Mouse (Mus musculus): ENCODE data around the gene Son.

Gene Son

GRCm38 (mm10) chr16:91686369-91686768 lies 39.1 kb downstream of the Son start:
- in situ Hi-C loops (cut with MboI, MseI) = loop anchor here (5.0 kb wide), 1 partner anchor 41 kb away; the partner anchor contains the start of genes Cryzl1 and Itsn1

GRCm38 (mm10) chr16:91688023-91688618 lies 40.8 kb downstream of the Son start:
- in situ Hi-C loops (cut with MboI, MseI) = loop anchor here (5.0 kb wide), 1 partner anchor 39 kb away; the partner anchor contains the start of genes Cryzl1 and Itsn1

DNA sequence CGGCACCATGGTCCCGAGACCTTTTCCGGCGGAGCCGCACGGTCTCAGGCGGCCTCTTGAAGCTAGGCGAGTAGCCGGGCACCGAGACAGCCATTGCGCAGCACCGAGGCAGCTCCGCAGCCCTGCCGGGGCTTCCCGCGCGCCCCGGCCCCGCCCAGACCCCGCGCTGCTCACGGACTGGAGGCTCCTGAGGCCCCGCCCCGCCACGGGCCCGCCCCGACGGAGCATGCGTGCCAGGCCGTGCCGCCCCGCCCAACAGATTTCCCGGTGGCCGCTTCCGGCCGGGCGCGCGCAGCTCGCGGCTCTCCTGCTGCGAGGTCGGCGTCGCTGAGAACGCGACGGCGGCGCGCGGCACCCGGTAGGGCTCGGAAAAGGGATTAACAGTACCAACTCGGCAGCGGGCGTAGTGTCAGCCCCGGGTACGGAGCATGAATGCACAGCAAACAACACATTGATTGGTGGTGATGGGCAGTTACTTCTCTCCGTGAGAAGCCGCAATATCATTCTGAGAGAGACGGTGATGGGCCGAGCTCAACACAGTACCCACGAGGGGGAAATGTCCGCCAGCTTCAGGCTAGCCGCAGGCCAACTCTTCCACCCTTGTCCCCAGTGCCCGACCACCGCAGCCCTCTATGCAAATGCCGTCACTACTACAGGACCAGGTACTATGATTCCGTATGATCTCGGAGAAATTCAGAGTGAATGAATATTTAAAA lies 41.5 kb downstream of the Son start, which contains the start of gene Donson:
Gene Donson (minus strand): TSS at position 152 of the 716 bp plus-strand sequence.
- in situ Hi-C loops (cut with MboI, MseI) = loop anchor here (5.0 kb wide), 1 partner anchor 39 kb away; the partner anchor contains the start of genes Cryzl1 and Itsn1

GRCm38 (mm10) chr16:91689791-91690190 lies 42.5 kb downstream of the Son start:
- in situ Hi-C loops (cut with MboI, MseI) = loop anchor here (5.0 kb wide), 1 partner anchor 38 kb away; the partner anchor contains the start of genes Cryzl1 and Itsn1

GRCm38 (mm10) chr16:91694455-91695084 lies 47.3 kb downstream of the Son start:
- in situ Hi-C loops (cut with MboI, MseI) = no loop called here

DNA sequence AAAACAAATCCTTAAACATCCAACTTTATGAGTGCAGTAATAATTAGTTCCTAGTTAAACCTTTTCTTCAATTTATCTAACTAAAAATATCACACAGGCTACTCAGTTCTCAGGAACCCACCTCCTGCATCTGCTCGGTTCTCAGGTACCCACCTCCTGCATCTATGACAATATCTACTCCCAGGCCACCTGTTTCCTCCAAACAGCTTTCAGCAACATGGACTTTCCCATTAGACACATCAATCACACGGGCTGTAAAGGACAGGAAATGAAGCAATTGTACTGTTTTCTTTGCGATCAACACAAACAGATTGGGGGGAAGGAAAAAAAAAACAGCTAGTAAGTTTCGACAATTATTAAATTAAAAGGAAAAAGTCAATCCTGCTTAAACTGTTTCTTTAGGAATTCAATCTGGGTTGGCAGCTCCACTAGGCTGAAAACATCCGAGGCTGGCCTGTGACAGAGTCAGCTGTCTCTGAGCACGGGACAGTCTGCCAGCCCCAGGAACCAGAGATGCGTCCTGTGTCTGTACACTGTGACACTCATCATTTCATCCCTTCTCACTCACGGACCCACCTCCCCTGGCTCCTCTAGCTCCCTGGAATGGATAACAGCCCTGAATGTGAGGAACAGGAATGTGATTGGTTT lies 47.9 kb downstream of the Son start:
- in situ Hi-C loops (cut with MboI, MseI) = no loop called here

GRCm38 (mm10) chr16:91698995-91699394 lies 51.7 kb downstream of the Son start:
- in situ Hi-C loops (cut with MboI, MseI) = no loop called here

GRCm38 (mm10) chr16:91701908-91702307 lies 54.6 kb downstream of the Son start:
- in situ Hi-C loops (cut with MboI, MseI) = loop anchor here (5.0 kb wide), 1 partner anchor 190 kb away; no protein-coding TSS in a partner anchor

- in situ Hi-C loops (cut with MboI, MseI) = loop anchor here (5.0 kb wide), 1 partner anchor 190 kb away; no protein-coding TSS in a partner anchor
These were observed 55.5 kb downstream of the Son start for GRCm38 (mm10) chr16:91702771-91703188.

DNA sequence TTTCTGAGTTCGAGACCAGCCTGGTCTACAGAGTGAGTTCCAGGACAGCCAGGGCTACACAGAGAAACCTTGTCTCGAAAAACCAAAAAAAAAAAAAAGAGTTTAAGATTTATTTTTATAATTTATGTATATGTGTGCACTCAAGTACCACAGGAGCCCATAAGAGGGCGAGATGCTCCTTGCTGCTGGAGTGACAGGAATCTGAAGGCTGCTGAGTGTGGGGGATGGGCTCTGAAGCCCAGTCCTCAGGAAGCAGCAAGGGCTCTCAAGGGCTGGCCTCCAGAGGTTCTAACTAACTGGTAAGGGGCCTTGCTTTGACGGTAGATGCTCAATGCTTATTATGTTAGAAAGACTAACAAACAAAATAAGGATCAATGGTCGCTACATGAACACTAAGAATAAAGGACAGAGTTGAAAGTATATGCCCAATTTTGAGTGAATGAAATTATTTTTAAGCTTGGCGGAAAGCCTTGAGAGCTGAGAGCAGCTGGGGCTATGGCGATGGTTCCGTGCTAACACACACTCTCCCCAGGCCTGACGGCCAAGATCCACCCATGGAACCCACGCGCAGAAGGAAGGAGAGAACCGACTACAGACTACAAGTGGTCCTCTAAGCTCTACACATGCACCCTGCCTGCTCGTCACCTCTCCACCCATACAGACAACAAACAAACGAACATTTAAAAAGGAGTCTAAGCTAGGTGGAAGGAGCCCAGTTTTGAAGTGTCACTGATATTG lies 57.5 kb downstream of the Son start:
- in situ Hi-C loops (cut with MboI, MseI) = loop anchor here (5.0 kb wide), 1 partner anchor 188 kb away; no protein-coding TSS in a partner anchor

DNA sequence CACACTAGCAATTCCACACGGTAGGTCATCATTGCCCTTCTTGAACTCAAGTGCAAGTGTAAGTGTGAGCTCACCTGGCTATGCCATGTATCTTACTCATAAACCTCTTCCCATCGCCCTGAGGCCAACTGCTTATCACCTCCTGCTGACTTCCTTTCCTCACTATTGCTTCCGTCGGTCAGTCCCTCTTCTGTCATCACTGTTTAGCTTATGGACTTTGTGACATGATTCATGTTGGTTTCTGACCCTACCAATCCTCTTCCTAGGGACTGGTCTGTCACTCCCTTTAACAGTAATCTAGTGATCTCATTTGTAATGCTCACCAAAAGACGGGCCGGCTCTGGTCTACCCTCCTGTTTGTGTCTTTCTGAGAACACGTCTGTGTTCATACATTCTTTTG lies 62.9 kb downstream of the Son start:
- in situ Hi-C loops (cut with MboI, MseI) = no loop called here

DNA sequence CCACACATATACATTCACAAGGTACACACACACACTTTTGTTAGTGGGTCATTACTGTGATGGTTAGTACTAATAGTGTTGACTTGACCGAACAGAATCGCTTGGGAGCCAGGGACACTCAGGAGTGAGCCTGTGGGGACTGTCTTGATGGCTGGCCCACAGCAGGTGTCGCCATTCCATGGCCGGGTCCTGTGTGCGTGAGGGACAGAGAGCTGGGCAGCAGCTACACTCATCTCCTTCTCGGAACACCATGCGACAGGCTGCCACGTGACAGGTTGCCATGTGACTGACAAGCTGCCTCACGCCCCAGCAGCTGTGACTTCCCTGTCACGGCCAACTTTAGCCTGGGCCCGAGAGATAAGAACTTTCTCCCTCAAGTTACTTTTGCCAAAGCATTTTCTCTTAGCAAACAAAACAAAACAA lies 69.6 kb downstream of the Son start:
- in situ Hi-C loops (cut with MboI, MseI) = no loop called here

DNA sequence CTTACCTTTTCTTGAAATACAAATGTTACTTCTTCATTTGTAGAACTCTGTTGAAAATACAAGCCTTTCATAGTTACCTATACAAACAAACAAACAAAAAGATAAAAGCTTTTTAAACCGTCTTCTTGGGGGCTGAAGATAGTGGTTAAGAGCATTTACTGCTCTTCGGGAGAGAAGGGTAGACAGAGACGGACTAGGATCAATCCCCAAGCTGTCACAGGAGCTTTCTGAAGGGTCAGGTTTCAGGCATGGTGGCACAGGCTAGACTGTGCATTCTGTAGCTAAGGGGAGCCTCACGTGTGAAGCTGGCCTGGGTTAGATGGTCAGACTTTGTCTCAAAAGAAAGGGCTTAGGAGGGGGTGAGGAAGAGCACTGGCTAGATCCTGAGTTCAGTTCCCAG lies 70.1 kb downstream of the Son start:
- in situ Hi-C loops (cut with MboI, MseI) = no loop called here

- in situ Hi-C loops (cut with MboI, MseI) = no loop called here
These were observed 76.9 kb downstream of the Son start for GRCm38 (mm10) chr16:91724247-91724646.

DNA sequence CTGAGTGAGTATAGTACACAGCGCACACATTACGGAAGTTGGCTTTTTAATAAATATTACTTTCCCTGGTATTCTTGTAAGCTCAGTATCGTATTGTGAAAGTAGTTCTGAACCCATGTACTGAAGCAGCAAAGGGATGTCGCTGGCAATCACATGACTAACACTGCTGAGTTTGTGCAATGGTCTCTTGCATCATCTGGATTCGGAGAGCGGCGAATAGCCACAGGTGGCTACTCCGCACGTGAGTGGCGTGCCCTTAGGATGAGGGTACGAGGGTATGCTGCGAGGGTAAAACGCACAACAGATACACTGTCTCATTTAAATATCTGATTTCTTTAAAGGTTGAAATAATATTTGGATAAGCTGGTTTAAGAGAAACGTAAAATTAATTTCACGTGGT lies 80.1 kb downstream of the Son start:
- in situ Hi-C loops (cut with MboI, MseI) = loop anchor here (5.0 kb wide), 2 partner anchors 40 to 185 kb away; partner anchors contain the start of gene Donson

DNA sequence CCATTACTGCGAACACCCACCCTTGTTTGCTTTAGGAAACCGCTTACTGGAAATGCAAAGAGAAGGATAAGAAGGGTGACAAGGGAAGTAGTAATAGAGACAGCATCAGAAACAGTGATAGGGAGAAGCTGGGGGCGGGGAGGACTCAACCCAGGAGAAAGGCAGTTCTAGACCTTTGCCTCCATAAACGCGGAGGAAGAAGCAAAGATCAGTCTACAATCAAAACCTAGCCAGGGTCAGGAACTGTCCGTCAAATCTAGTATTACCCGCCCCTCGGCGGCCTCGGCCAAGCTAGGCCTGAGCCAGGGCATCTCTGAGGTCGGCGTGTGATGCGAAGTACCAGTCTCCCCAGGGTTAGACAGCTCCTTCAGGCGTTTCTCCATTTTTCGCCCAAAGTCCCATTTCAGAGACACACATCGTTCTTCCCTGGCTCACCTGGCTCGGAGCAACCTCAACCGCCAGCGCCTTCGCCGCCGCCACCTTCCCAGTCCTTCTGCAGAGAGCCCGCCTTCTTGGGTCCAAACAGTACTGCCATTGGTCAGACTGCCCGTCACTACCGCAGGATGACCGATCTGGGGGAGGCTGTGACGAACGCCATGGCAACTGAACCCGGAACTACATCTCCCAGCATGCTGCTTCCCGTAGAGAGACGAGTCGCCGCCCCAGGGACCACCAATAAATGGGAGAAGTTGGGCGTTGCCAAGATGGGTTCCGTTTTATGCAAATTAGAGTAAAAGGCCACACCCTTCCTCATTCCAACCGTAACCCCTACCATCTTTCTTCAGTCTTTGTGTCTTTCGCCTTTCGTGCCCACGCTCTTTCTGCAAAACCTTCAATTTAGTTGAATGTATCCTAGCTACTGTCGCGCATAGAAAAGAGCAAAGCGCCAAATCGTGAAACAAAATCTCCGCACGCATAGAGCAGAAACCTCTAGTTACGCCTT lies 81.1 kb downstream of the Son start, which contains the start of gene Cryzl1:
Gene Cryzl1 (minus strand): TSS at position 853 of the 943 bp plus-strand sequence.
- in situ Hi-C loops (cut with MboI, MseI) = loop anchor here (5.0 kb wide), 2 partner anchors 41 to 184 kb away; partner anchors contain the start of gene Donson

All from T-helper 1 cell (primary cell).